Mouse (Mus musculus): Measurements from ENCODE around the gene Matn1.

The Matn1 gene

GRCm38 (mm10) chr4:130917564-130917963 is 26.6 kb upstream of the Matn1 start:
- no peak for DNase-seq (ENCODE audit: low spot score)

- DNase-seq (ENCODE audit: low spot score) = no peak
Observed at GRCm38 (mm10) chr4:130918805-130919749, 25.1 kb upstream of the Matn1 start.

DNA sequence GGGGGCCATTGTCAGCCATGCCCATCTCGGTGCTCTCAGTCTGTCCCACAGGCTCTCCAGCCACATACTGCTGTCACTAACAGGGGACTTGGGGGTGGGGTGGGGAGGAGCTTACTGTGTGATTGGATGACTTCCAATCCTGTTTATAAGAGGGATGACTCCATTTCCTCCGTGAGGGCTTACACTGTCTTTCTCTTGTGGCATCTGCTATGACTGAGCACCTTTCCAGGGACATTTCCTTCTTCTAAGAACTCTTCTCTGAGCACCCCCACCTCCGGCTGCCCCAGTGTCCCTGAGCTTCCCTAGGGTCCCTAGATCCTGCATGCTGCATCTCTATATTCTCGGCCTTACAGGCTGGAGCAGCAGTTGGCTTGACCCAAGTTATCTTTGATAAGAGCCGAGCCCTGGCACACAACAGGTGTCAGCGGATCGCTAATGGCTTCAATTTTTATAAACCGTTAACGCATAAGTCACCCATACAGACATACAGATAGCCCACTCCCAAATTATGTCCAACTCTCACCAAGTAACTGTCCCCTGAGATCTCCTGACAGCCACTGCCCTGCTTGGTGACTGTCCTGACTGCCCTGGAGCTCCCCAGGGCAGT is 24.3 kb upstream of the Matn1 start:
- DNase-seq (ENCODE audit: low spot score) = no peak

GRCm38 (mm10) chr4:130920951-130921693 is 23.1 kb upstream of the Matn1 start:
- DNase-seq (ENCODE audit: low spot score) = no peak

DNA sequence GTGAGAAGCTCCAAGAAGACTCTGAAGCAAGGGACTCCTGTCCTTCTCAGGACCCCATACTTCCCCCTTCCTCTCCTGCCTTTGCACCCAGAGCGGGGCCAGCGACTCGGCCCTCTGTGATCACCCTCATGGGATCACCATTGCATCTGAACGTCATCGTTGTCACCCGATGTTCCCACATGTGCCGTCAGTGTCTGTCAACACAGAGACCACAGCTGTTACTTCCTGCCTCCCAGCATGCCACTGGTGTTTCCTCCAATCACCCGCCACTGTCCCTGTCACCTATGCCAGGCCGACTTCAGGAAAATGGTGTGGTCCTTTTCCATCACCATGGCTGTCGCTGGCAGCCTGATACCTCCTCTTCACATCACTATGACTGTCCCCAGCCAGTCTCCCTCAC is 22.2 kb upstream of the Matn1 start:
- DNase-seq (ENCODE audit: low spot score) = no peak

GRCm38 (mm10) chr4:130926274-130926673 is 17.9 kb upstream of the Matn1 start:
- DNase-seq (ENCODE audit: low spot score) = no peak

DNA sequence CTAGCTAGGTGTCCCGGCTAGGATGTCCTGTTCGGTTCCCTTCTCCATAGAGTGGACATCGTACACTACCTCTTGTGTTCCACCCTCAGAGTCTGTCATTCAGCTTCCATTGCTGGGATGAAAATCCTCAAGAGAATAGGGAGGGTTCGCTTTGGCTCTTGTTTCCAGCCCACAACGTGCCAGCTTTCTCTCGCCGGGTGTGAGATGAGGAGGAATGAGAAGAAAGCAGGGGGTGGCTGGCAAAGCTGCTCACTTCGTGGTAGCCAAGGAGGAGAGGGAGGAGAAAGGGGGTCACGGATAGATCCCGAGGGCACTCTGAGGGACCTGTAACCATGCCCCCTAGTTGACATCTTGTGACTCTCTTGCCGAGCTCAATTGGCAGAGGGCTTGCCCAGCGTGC is 16.4 kb upstream of the Matn1 start:
- no peak for DNase-seq (ENCODE audit: low spot score)

GRCm38 (mm10) chr4:130942644-130943043 is 1.5 kb upstream of the Matn1 start:
- DNase-seq (ENCODE audit: low spot score) = no peak

GRCm38 (mm10) chr4:130944779-130945178 is 594 bp downstream of the Matn1 start:
- no peak for DNase-seq (ENCODE audit: low spot score)

DNA sequence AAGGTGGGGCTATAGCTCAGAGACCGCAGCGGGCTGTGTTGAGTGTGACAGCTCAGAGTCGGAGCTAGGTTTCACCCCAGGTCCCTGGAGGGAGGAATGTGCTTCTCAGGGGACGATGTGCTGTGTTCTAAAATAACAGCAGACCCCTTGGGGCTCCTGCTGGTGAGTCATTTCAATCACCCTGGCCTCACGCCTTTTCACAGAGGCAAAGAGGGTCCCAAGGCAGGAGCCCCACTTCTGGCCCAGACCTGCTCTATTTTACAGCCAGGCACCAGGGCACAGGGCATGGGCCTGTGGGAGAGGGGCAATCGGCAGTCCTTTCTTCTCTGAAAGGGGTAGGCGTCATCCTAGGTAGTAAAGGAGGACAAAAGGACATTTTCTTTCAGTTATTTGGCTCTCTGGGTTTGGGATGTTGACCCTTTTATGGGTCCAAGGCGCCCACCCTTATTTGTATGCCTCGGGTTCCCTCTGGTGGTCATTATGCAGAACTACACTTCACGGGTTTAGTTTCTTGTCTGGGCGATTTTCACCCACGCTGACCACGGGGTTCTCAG is 3.0 kb downstream of the Matn1 start:
- DNase-seq (ENCODE audit: low spot score) = no peak

DNA sequence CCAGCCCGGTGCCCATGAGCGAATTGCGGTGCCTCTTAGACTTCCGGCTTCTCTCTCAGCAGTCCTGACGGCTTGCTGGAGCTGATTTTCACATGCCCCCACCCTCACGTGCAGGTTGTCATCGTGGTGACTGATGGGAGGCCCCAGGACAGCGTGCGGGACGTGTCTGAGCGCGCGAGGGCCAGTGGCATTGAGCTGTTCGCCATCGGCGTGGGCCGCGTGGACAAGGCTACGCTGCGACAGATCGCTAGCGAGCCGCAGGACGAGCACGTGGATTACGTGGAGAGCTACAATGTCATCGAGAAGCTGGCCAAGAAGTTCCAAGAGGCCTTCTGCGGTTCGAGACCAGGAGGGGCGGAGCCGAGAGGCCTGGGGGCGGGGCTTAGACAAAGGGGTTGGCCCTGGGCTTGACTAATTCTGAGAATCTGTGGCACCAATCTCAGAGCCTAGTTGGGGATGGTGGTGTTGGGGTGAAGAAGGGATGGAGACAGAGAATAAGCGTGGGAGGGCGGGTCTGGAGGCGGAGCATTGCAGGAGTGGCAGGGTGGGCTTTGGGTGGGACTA is 5.7 kb downstream of the Matn1 start:
- no peak for DNase-seq (ENCODE audit: low spot score)

- DNase-seq (ENCODE audit: low spot score) = no peak
Observed at GRCm38 (mm10) chr4:130952531-130952930, 8.3 kb downstream of the Matn1 start.

GRCm38 (mm10) chr4:130957156-130957555 is 13.0 kb downstream of the Matn1 start:
- DNase-seq (ENCODE audit: low spot score) = no peak

GRCm38 (mm10) chr4:130958812-130959211 is 14.6 kb downstream of the Matn1 start:
- no peak for DNase-seq (ENCODE audit: low spot score)

DNA sequence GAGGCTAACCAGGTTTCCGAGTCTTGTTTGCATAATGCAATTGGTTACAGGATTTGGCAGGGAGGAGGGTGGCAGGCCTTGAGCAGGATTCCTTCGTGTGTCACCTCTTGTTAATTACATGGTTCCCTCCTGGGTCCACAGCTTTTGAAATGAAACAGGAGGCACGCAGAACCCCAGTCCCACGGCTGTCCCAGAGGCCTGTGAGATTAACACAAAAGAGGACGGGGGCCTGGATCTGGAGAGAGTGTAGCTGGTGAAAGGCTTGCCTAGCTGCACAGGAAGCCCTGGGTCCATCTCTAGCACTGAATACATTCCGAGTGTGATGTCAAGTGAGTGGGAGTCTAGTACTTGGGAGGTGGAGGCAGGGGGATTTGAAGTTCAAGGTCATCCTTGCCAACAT is 15.5 kb downstream of the Matn1 start:
- DNase-seq (ENCODE audit: low spot score) = no peak

- peak; percentile 62 for DNase-seq (ENCODE audit: low spot score)
Observed at GRCm38 (mm10) chr4:130960118-130960734, 16.0 kb downstream of the Matn1 start.

- no peak for DNase-seq (ENCODE audit: low spot score)
Observed at GRCm38 (mm10) chr4:130971278-130971677, 27.1 kb downstream of the Matn1 start.

GRCm38 (mm10) chr4:130972421-130972829 is 28.2 kb downstream of the Matn1 start:
- DNase-seq (ENCODE audit: low spot score) = no peak

DNA sequence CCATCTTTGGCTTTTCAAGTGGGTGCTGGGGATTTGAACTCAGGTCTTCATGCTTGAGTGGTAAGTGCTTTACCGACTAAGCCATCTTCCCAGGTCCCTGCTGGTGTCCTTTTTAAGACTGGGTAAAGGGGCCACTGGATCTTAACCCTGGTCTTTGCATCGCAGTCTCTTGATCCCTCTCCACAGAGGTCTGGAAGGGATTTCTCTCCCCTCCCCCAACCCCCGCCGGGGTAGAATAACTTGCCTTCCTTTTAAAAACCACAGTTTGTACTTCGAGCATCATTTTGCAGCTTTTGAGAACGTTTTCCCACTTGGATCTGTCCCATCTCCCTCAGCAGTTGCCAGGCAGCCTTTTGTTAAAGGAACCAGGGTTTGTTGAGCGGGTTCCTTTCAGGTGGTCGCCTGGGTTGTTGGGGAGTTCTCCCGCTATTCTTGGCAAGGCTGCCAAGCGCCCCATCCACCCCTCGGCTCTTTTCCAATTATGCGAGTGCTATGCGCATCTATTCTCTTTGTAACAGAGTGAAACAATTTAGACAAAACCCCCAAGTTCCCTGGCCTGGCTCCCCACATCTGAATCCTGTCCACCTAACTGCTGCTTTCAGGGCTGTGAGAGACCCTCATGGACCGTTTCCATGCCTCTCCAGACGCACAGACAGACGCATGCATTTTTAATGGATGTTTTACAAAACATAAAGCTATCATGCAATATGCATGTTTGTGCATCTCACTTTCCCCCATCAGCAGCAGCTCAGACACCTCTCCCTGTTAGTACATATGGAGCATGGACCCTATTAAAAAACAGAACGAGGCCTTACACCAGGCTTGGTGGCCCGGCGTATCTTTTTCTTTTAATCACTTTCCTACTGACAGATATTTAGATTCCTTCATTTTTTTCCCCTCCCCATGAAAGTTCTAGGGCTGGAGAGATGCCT is 29.4 kb downstream of the Matn1 start:
- no peak for DNase-seq (ENCODE audit: low spot score)

GRCm38 (mm10) chr4:130978981-130979380 is 34.8 kb downstream of the Matn1 start:
- DNase-seq (ENCODE audit: low spot score) = no peak

All from urinary bladder, postnatal 10 days (tissue).